Mouse (Mus musculus) heart, embryonic 12.5 days (tissue): ENCODE data around the gene Rps6ka2. TPM values are rescaled to one million over a fixed set of nuclear protein-coding genes. Genes with fewer than 3 reads are reported as not detected.

Experiments
- ATAC-seq: fragments of 200-750 bp; cut with Nextera tagmentation; 2 replicates; pipeline ENCODE4 v1.8.0; 2017; ENCODE audit warnings: moderate TSS enrichment, moderate library complexity; ENCODE audit not compliant: insufficient number of reproducible peaks, low FRiP score
- H3K27ac ChIP-seq: fragments of 300-500 bp; sonication (generic); 2 replicates; pipeline ENCODE4 v1.5.1; 2016; ENCODE audit warnings: mild to moderate bottlenecking, moderate library complexity; ENCODE audit not compliant: poor library complexity, severe bottlenecking
- H3K27me3 ChIP-seq: fragments of 300-500 bp; sonication (generic); replicated peaks from 2 replicates; pipeline ENCODE4 v1.6.1; 2016; ENCODE audit warnings: mild to moderate bottlenecking, moderate library complexity
- H3K36me3 ChIP-seq: fragments of 300-500 bp; sonication (generic); 2 replicates; pipeline ENCODE4 v1.6.1; 2016; ENCODE audit warnings: mild to moderate bottlenecking, moderate library complexity
- H3K4me1 ChIP-seq: fragments of 300-500 bp; sonication (generic); replicated peaks from 2 replicates; pipeline ENCODE4 v1.6.1; 2016; ENCODE audit warnings: mild to moderate bottlenecking
- H3K4me2 ChIP-seq: fragments of 300-500 bp; sonication (generic); 2 replicates; pipeline ENCODE4 v1.6.1; 2016; ENCODE audit warnings: mild to moderate bottlenecking, moderate library complexity
- H3K4me3 ChIP-seq: fragments of 300-500 bp; sonication (generic); 2 replicates; pipeline ENCODE4 v1.5.1; 2016; ENCODE audit warnings: mild to moderate bottlenecking
- H3K9ac ChIP-seq: fragments of 300-500 bp; sonication (generic); 2 replicates; pipeline ENCODE4 v1.6.1; 2016; ENCODE audit warnings: mild to moderate bottlenecking, moderate library complexity
- H3K9me3 ChIP-seq: fragments of 300-500 bp; sonication (generic); replicated peaks from 2 replicates; pipeline ENCODE4 v1.6.1; 2016; ENCODE audit warnings: mild to moderate bottlenecking, moderate library complexity
- WGBS: fragments of 180-500 bp; shearing (Covaris S2); methylation state at CpG from one replicate; pipeline ENCODE4 v1.1.7; 2016; 5-methylcytosine and 5-hydroxymethylcytosine counted together
- polyA plus RNA-seq: library from polyadenylated mRNA; unstranded; fragments of >200 nt; fragmentation: Nextera tagmentation; extraction: Ambion mirVana; gene quantifications from 2 replicates; pipeline ENCODE4 v1.2.1, GENCODE M21; 2016

Rps6ka2 gene
- polyA plus RNA-seq, 1 experiment from 2014 or later = 62.5 TPM

GRCm38 (mm10) chr17:7197121-7197925 lies 27.4 kb downstream of the Rps6ka2 start:
- no peaks in the 10 kb centered on the region for H3K27me3 ChIP-seq
- no peak overlapping the region for H3K4me2 ChIP-seq
- ATAC-seq = peak; percentile 34; the same call in 1 of the 2 replicates
- peak overlapping the region; percentile 52 for H3K27ac ChIP-seq
- H3K4me3 ChIP-seq = no peak overlapping the region
- no peaks in the 10 kb centered on the region for H3K9me3 ChIP-seq
- 0 out of 2 replicates have a peak, but pooled peaks cover 6% of the 10 kb centered on the region for H3K36me3 ChIP-seq
- peaks cover 38% of the 10 kb centered on the region for H3K4me1 ChIP-seq
- 43% methylated on average over 9 of the region's 9 CpGs for WGBS
- no peak overlapping the region for H3K9ac ChIP-seq

DNA sequence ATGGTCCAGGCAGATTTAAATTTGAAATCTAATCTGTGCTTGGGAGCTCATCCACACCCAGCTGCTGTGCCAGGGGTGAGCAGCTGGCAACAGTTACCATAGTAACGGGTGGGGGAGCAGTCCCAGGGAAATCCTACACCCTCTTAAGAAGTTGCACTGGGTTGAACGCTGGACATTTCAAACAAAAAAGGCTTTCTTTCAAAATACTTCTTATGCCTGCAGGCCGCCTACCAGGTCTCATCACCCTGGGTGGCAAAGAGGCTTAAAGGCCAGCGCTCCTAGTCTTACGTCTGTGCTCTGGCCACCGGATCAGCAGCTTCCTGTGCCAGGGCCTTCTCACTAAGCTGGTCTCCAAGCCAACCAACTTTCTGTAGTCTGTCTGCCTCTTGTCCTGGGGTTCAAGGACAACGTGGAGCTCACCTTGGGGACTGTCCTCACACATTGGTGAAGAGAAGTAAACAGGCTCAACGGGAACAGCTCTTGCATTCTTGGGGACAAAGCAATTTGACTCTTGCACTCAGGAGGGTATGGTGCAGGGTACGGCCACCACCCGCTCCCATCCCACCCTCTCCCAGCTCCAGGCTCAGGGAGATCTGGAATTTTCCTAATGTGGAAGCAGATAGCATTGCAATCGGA lies 35.0 kb downstream of the Rps6ka2 start:
- Histone ChIP-seq H3K36me3 (0 out of 2 replicates have a peak, but pooled peaks cover 3% of the 10 kb centered on the region), H3K9me3 (no peaks in the 10 kb centered on the region), H3K4me1 (peaks cover 25% of the 10 kb centered on the region), H3K27ac (no peak overlapping the region), H3K27me3 (no peaks in the 10 kb centered on the region), H3K9ac (no peak overlapping the region), H3K4me3 (no peak overlapping the region), H3K4me2 (no peak overlapping the region)
- 65% methylated on average over 11 of the region's 11 CpGs for WGBS
- no peak for ATAC-seq

GRCm38 (mm10) chr17:7206434-7207145 lies 36.7 kb downstream of the Rps6ka2 start:
- Histone ChIP-seq H3K27me3 (no peaks in the 10 kb centered on the region), H3K4me1 (peaks cover 33% of the 10 kb centered on the region), H3K9ac (no peak overlapping the region), H3K4me2 (no peak overlapping the region), H3K36me3 (no peaks in the 10 kb centered on the region), H3K9me3 (no peaks in the 10 kb centered on the region), H3K4me3 (no peak overlapping the region), H3K27ac (no peak overlapping the region)
- ATAC-seq = no peak
- 66% methylated on average over 6 of the region's 6 CpGs for WGBS

DNA sequence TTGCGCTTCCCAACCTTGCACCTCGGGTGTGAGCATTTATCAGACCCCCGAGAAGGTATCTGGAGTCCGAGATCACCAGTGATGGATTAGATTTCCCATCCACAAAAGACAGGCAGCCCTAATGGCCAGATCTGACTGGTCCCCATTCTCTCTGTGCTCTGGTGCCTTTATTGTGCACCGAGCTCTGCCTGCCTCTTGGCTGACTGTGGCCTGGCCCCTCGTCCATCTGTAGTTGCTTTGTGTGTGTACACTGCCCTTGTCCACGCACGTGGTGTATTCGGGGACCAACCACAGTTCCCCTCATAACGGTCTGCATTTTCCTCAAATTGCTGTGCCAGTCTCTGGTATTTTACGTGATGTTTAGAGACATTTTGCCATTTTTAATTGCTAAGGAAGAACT lies 40.7 kb downstream of the Rps6ka2 start:
- Histone ChIP-seq H3K4me2 (no peak overlapping the region), H3K4me1 (peaks cover 59% of the 10 kb centered on the region), H3K27ac (no peak overlapping the region), H3K9ac (no peak overlapping the region), H3K4me3 (no peak overlapping the region), H3K36me3 (no peaks in the 10 kb centered on the region), H3K27me3 (no peaks in the 10 kb centered on the region), H3K9me3 (no peaks in the 10 kb centered on the region)
- WGBS = 76% methylated on average over 11 of the region's 11 CpGs
- no peak for ATAC-seq

DNA sequence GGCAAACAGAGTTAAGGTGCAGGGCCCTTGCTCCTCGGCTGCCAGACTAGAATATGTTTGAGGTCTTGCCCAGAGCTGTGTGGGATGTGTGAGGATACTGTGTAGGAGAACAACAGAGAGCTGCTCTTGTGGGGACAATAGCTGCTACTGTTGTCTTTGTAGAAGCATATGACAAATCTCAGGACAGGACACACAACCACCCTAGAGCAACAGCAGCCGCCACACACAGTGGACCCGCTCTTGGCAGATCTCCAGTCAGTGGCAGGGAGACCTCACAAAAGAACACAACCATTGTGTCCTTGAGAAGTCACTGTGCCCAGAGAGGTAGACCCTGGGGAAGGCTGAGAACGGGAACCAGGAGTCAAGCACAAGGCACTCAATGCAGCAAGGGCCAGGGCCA lies 42.0 kb downstream of the Rps6ka2 start:
- Histone ChIP-seq H3K27me3 (no peaks in the 10 kb centered on the region), H3K4me2 (no peak overlapping the region), H3K27ac (no peak overlapping the region), H3K4me3 (no peak overlapping the region), H3K4me1 (peaks cover 55% of the 10 kb centered on the region), H3K9ac (no peak overlapping the region), H3K9me3 (no peaks in the 10 kb centered on the region), H3K36me3 (no peaks in the 10 kb centered on the region)
- 67% methylated on average over 4 of the region's 4 CpGs for WGBS
- no peak for ATAC-seq

- Histone ChIP-seq H3K9ac (no peak overlapping the region), H3K4me2 (no peak overlapping the region), H3K27ac (no peak overlapping the region), H3K9me3 (no peaks in the 10 kb centered on the region), H3K36me3 (no peaks in the 10 kb centered on the region), H3K4me3 (no peak overlapping the region), H3K27me3 (no peaks in the 10 kb centered on the region), H3K4me1 (peaks cover 66% of the 10 kb centered on the region)
- 40% methylated on average over 2 of the region's 2 CpGs for WGBS
- ATAC-seq = no peak
Measured at GRCm38 (mm10) chr17:7213214-7213613, 43.3 kb downstream of the Rps6ka2 start.

DNA sequence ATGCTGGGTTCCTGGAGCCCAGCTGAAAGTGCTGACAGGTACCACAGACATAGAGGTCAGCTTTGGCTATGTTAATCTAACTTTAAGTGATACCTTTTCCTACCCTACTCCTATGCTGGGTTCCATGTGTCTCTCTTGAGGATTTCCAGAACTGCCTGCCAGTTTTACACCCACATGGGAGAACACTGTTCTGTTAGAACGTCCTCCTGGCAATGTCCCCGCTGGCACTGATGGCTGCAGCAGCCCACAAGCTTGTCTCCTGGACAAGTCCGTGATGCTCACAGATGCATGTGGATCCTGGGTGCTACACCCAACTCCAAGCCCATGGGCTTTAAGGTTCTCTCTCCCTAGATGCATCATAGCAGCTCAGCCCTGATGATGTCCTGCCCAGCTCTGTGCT lies 44.1 kb downstream of the Rps6ka2 start:
- Histone ChIP-seq H3K27me3 (no peaks in the 10 kb centered on the region), H3K9ac (no peak overlapping the region), H3K36me3 (no peaks in the 10 kb centered on the region), H3K4me2 (no peak overlapping the region), H3K9me3 (no peaks in the 10 kb centered on the region), H3K4me3 (no peak overlapping the region), H3K27ac (no peak overlapping the region), H3K4me1 (peaks cover 74% of the 10 kb centered on the region)
- WGBS = 76% methylated on average over 3 of the region's 3 CpGs
- ATAC-seq = no peak

DNA sequence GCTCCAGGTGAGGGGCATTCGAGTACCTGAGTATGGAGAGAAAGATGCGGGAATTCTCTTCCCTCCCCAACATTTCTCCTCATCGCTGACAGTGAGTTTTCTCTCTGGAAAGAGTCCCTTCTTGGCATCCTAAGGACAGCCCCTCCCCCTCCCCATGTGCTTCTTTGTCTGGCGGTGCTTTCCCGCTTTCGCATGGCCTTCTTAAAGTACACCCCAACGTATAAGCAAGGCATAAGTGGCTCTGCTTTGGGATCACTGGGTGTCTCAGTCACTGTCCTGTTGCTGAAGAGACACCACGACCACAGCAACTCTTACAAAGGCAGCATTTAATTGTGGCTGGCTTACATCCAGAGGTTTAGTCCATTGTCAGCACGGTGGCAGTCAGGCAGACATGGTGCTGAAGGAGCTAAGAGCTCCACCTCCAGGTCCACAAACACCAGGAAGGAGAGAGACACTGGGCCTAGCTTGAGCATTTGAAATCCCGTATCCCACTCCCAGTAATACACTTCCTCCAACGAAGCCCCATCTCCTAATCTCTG lies 47.9 kb downstream of the Rps6ka2 start:
- Histone ChIP-seq H3K4me2 (no peak overlapping the region), H3K9ac (no peak overlapping the region), H3K27ac (peak overlapping the region; percentile 67), H3K27me3 (no peaks in the 10 kb centered on the region), H3K36me3 (peaks cover 4% of the 10 kb centered on the region; the same call in 1 of the 2 replicates), H3K9me3 (peaks cover under 1% of the 10 kb centered on the region; the same call in 1 of the 2 replicates), H3K4me1 (peaks cover 85% of the 10 kb centered on the region), H3K4me3 (no peak overlapping the region)
- 56% methylated on average over 11 of the region's 11 CpGs for WGBS
- no peak for ATAC-seq

DNA sequence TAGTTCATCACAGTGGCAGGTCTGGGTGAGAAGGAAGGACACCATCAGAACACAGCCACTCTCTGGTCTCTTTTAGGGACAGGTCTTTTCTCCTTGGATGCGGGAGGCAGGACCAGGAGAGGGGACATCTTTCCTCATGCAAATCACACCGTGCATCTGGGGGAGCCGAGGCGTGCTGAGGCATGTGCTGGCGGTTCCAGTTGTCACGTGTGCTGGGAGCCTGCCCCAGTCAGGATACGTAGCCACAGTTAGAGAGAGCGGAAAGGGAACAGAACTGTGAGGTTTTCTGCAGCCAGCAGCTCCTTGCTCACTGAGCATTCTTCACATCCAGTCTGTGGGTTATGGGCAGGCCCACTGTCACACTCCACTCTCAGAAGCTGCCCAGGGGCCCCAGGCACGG lies 48.5 kb downstream of the Rps6ka2 start:
- H3K4me3 ChIP-seq = no peak overlapping the region
- peaks cover 4% of the 10 kb centered on the region; the same call in 1 of the 2 replicates for H3K9me3 ChIP-seq
- ATAC-seq = no peak
- H3K4me2 ChIP-seq = no peak overlapping the region
- H3K9ac ChIP-seq = no peak overlapping the region
- H3K27ac ChIP-seq = peak overlapping the region; percentile 67
- H3K36me3 ChIP-seq = peaks cover 4% of the 10 kb centered on the region; the same call in 1 of the 2 replicates
- H3K4me1 ChIP-seq = peaks cover 80% of the 10 kb centered on the region
- no peaks in the 10 kb centered on the region for H3K27me3 ChIP-seq
- 81% methylated on average over 9 of the region's 9 CpGs for WGBS

DNA sequence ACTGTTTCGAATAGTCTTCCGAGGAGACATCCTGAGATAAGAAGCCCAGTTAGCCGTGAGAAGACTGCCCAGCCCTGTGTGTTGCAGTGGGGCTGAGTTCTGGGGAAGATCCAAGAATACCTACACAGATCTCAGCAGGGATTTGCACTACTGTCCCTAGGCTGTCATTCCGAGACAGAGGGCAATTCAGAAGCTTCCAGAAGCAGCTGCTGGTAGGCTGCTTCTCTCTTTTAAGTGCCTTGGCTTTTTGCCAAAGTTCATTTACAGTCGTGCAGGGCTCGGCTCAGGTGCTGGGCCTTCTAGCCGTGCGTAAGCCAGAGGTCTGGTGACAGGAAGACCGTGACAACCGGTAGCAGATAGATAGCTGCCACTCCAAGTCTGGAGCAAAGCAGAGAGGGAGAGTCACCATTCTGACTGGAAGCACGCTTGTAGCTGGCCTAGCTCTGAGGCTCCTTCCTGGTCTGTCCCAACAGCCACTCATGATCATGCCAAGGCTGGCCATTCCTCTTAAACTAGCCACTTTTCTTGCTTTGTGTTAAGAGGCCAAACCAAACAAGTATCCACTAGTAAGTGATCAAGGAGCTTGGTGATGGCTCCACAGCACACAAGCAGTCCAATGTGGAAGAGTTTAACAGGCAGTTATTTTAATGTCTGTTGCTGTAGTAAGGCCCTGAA lies 49.3 kb downstream of the Rps6ka2 start:
- no peaks in the 10 kb centered on the region for H3K27me3 ChIP-seq
- no peak overlapping the region for H3K4me2 ChIP-seq
- 13% methylated on average over 11 of the region's 11 CpGs for WGBS
- peaks cover 72% of the 10 kb centered on the region for H3K4me1 ChIP-seq
- peaks cover 4% of the 10 kb centered on the region; the same call in 1 of the 2 replicates for H3K36me3 ChIP-seq
- H3K9me3 ChIP-seq = peaks cover 4% of the 10 kb centered on the region; the same call in 1 of the 2 replicates
- peak overlapping the region; percentile 67 for H3K27ac ChIP-seq
- no peak overlapping the region for H3K9ac ChIP-seq
- ATAC-seq = peak; percentile 52; the same call in 1 of the 2 replicates
- H3K4me3 ChIP-seq = no peak overlapping the region
